Mouse (Mus musculus) kidney, embryonic 16.5 days (tissue): ENCODE measurements around the gene Kctd11. TPM values are rescaled to one million over a fixed set of nuclear protein-coding genes. Genes with fewer than 3 reads are reported as not detected.

Experiments
- ATAC-seq: fragments of 200-750 bp; cut with Nextera tagmentation; 2 replicates; pipeline ENCODE4 v1.8.0; 2017; ENCODE audit warnings: moderate TSS enrichment; ENCODE audit not compliant: low FRiP score, low TSS enrichment
- H3K27ac ChIP-seq: fragments of 300-500 bp; sonication (generic); 2 replicates; pipeline ENCODE4 v1.5.1; 2014; ENCODE audit warnings: low read length
- H3K27me3 ChIP-seq: fragments of 300-500 bp; sonication (generic); 2 replicates; pipeline ENCODE4 v1.6.1; 2014; ENCODE audit warnings: low read length, control low read depth, mixed read lengths; ENCODE audit not compliant: insufficient read depth
- H3K36me3 ChIP-seq: fragments of 300-500 bp; sonication (generic); 2 replicates; pipeline ENCODE4 v1.6.1; 2014; ENCODE audit warnings: low read length, control low read depth, mixed read lengths; ENCODE audit not compliant: insufficient read depth
- H3K4me1 ChIP-seq: fragments of 300-500 bp; sonication (generic); 2 replicates; pipeline ENCODE4 v1.6.1; 2014; ENCODE audit warnings: low read length, control low read depth, mixed read lengths; ENCODE audit not compliant: insufficient read depth
- H3K4me2 ChIP-seq: fragments of 300-500 bp; sonication (generic); replicated peaks from 2 replicates; pipeline ENCODE4 v1.6.1; 2014; ENCODE audit warnings: low read depth, low read length
- H3K4me3 ChIP-seq: fragments of 300-500 bp; sonication (generic); 2 replicates; pipeline ENCODE4 v1.5.1; 2014; ENCODE audit warnings: mild to moderate bottlenecking, low read length
- H3K9ac ChIP-seq: fragments of 300-500 bp; sonication (generic); replicated peaks from 2 replicates; pipeline ENCODE4 v1.6.1; 2014; ENCODE audit warnings: low read length
- H3K9me3 ChIP-seq: fragments of 300-500 bp; sonication (generic); 2 replicates; pipeline ENCODE4 v1.6.1; 2016; ENCODE audit warnings: low read length, control low read depth
- WGBS: fragments of 180-500 bp; shearing (Covaris S2); extraction: QIAGEN DNeasy Blood & Tissue Kit; methylation state at CpG from one replicate; pipeline ENCODE4 v1.1.7; 2014; 5-methylcytosine and 5-hydroxymethylcytosine counted together
- microRNA-seq: library from miRNA; unstranded; fragments of <30 nt; microRNA quantifications from one replicate; pipeline ENCODE4, GENCODE M21; 2016
- polyA plus RNA-seq: library from polyadenylated mRNA; unstranded; fragments of >200 nt; fragmentation: Nextera tagmentation; extraction: Ambion mirVana; gene quantifications from 2 replicates; pipeline ENCODE4 v1.2.1, GENCODE M21; 2015

The Kctd11 gene
- polyA plus RNA-seq, 1 experiment from 2014 or later, result 11.3 TPM

- peak overlapping the region; percentile 47 for H3K4me3 ChIP-seq
- WGBS, result 53% methylated on average over 8 of the region's 8 CpGs
- 0 out of 2 replicates have a peak overlapping the region, but pooled peaks have one; percentile 38 for H3K27ac ChIP-seq
Measured at GRCm38 (mm10) chr11:69833554-69833953, 47.7 kb downstream of the Kctd11 start.

GRCm38 (mm10) chr11:69828832-69829231, 52.4 kb downstream of the Kctd11 start:
- no peak overlapping the region for H3K27ac ChIP-seq
- H3K9me3 ChIP-seq, result no peaks in the 10 kb centered on the region
- WGBS, result 61% methylated on average over 5 of the region's 5 CpGs
- H3K9ac ChIP-seq, result no peak overlapping the region
- H3K36me3 ChIP-seq, result peaks cover 41% of the 10 kb centered on the region
- H3K4me3 ChIP-seq, result no peak overlapping the region
- no peak for ATAC-seq
- no peaks in the 10 kb centered on the region; the same call in 1 of the 2 replicates for H3K27me3 ChIP-seq
- H3K4me1 ChIP-seq, result peaks cover 14% of the 10 kb centered on the region
- H3K4me2 ChIP-seq, result no peak overlapping the region

More at GRCm38 (mm10) chr11:69833554-69833953, 47.7 kb downstream of the Kctd11 start:
- ATAC-seq, result no peak
- peak overlapping the region; percentile 81 for H3K9ac ChIP-seq
- no peaks in the 10 kb centered on the region for H3K9me3 ChIP-seq
- peak overlapping the region; percentile 98 for H3K4me2 ChIP-seq
- H3K36me3 ChIP-seq, result 0 out of 2 replicates have a peak, but pooled peaks cover 12% of the 10 kb centered on the region
- H3K27me3 ChIP-seq, result no peaks in the 10 kb centered on the region; the same call in 1 of the 2 replicates
- peaks cover 43% of the 10 kb centered on the region for H3K4me1 ChIP-seq

Small RNA genes within 50 kb of the gene (microRNA-seq; reads per million reads assigned to microRNA genes)
- not detected for gene Mir6924

Other genes starting within 250 kb of the Kctd11 start
- 31.8 and 33.4 TPM in 2 replicates for gene Fxr2, start 248.4 kb downstream of the Kctd11 start, polyA plus RNA-seq
- 0.19 TPM in 1 of 2 replicates, not detected in the other for gene Sox15, start 226.1 kb downstream of the Kctd11 start, polyA plus RNA-seq
- 79.5 and 84.0 TPM in 2 replicates for gene Mpdu1, start 218.8 kb downstream of the Kctd11 start, polyA plus RNA-seq
- gene Cd68, start 215.3 kb downstream of the Kctd11 start, polyA plus RNA-seq, result 12.4 and 15.5 TPM in 2 replicates
- 571 and 587 TPM in 2 replicates for gene Eif4a1, start 209.0 kb downstream of the Kctd11 start, polyA plus RNA-seq
- 96.5 and 98.4 TPM in 2 replicates for gene Senp3, start 199.3 kb downstream of the Kctd11 start, polyA plus RNA-seq
- gene Tnfsf13, start 195.6 kb downstream of the Kctd11 start, polyA plus RNA-seq, result 0.66 and 1.2 TPM in 2 replicates
- 8.8 and 11.5 TPM in 2 replicates for gene Tnfsf12, start 185.6 kb downstream of the Kctd11 start, polyA plus RNA-seq
- gene Tnfsfm13, start 185.3 kb downstream of the Kctd11 start, polyA plus RNA-seq, result 4.6 and 6.1 TPM in 2 replicates
- 28.3 and 33.6 TPM in 2 replicates for gene Polr2a, start 122.8 kb downstream of the Kctd11 start, polyA plus RNA-seq
- gene Slc35g3, start 119.4 kb downstream of the Kctd11 start, polyA plus RNA-seq, result 0.25 and 0.64 TPM in 2 replicates
- gene Zbtb4, start 115.5 kb downstream of the Kctd11 start, polyA plus RNA-seq, result 2.9 TPM in 2 replicates
- 12.9 and 13.8 TPM in 2 replicates for gene Chrnb1, start 85.5 kb downstream of the Kctd11 start, polyA plus RNA-seq
- 2.6 and 3.0 TPM in 2 replicates for gene Fgf11, start 79.5 kb downstream of the Kctd11 start, polyA plus RNA-seq
- gene Tmem102, start 75.8 kb downstream of the Kctd11 start, polyA plus RNA-seq, result 9.0 and 10.2 TPM in 2 replicates
- not detected in 2 replicates for gene Gm39566, start 66.1 kb downstream of the Kctd11 start, polyA plus RNA-seq
- gene Spem2, start 62.9 kb downstream of the Kctd11 start, polyA plus RNA-seq, result not detected in 2 replicates
- 0.15 and 0.28 TPM in 2 replicates for gene Spem1, start 59.2 kb downstream of the Kctd11 start, polyA plus RNA-seq
- gene Nlgn2, start 43.6 kb downstream of the Kctd11 start, polyA plus RNA-seq, result 6.0 and 6.6 TPM in 2 replicates
- gene Tmem256, start 42.9 kb downstream of the Kctd11 start, polyA plus RNA-seq, result 371 and 389 TPM in 2 replicates
- gene Plscr3, start 35.0 kb downstream of the Kctd11 start, polyA plus RNA-seq, result 105 and 119 TPM in 2 replicates
- gene Tnk1, start 22.7 kb downstream of the Kctd11 start, polyA plus RNA-seq, result 7.0 and 7.3 TPM in 2 replicates
- not detected in 2 replicates for gene Tmem95, start 3.4 kb downstream of the Kctd11 start, polyA plus RNA-seq
- 0.44 and 0.67 TPM in 2 replicates for gene Acap1, start 14.1 kb upstream of the Kctd11 start, polyA plus RNA-seq
- gene 2810408A11Rik, start 19.6 kb upstream of the Kctd11 start, polyA plus RNA-seq, result 11.7 and 12.8 TPM in 2 replicates
- 11.4 and 12.8 TPM in 2 replicates for gene Neurl4, start 19.7 kb upstream of the Kctd11 start, polyA plus RNA-seq
- 85.2 and 86.4 TPM in 2 replicates for gene Gps2, start 32.5 kb upstream of the Kctd11 start, polyA plus RNA-seq
- gene Eif5a, start 40.6 kb upstream of the Kctd11 start, polyA plus RNA-seq, result 1,737 and 1,791 TPM in 2 replicates
- 7.0 and 10.3 TPM in 2 replicates for gene Ybx2, start 54.4 kb upstream of the Kctd11 start, polyA plus RNA-seq
- gene Slc2a4, start 66.8 kb upstream of the Kctd11 start, polyA plus RNA-seq, result 20.8 and 22.4 TPM in 2 replicates
- gene Cldn7, start 83.4 kb upstream of the Kctd11 start, polyA plus RNA-seq, result 225 and 227 TPM in 2 replicates
- 35.7 and 35.8 TPM in 2 replicates for gene Ctdnep1, start 99.8 kb upstream of the Kctd11 start, polyA plus RNA-seq
- gene Elp5, start 101.1 kb upstream of the Kctd11 start, polyA plus RNA-seq, result 124 and 128 TPM in 2 replicates
- gene Gabarap, start 109.7 kb upstream of the Kctd11 start, polyA plus RNA-seq, result 437 and 481 TPM in 2 replicates
- gene Phf23, start 114.4 kb upstream of the Kctd11 start, polyA plus RNA-seq, result 69.1 and 74.5 TPM in 2 replicates
- 39.1 and 40.7 TPM in 2 replicates for gene Dvl2, start 119.2 kb upstream of the Kctd11 start, polyA plus RNA-seq
- gene Acadvl, start 134.0 kb upstream of the Kctd11 start, polyA plus RNA-seq, result 107 and 114 TPM in 2 replicates
- 9.3 and 13.2 TPM in 2 replicates for gene Dlg4, start 135.5 kb upstream of the Kctd11 start, polyA plus RNA-seq
- gene Asgr1, start 172.7 kb upstream of the Kctd11 start, polyA plus RNA-seq, result 1.3 and 1.4 TPM in 2 replicates
- 0.17 and 0.19 TPM in 2 replicates for gene Asgr2, start 211.2 kb upstream of the Kctd11 start, polyA plus RNA-seq
- 0.31 and 0.36 TPM in 2 replicates for gene Mgl2, start 248.9 kb upstream of the Kctd11 start, polyA plus RNA-seq